Mouse (Mus musculus) limb, embryonic 14.5 days (tissue): ENCODE results near the gene Plekho2. TPM values are rescaled to one million over a fixed set of nuclear protein-coding genes. Genes with fewer than 3 reads are reported as not detected.

Experiments
- ATAC-seq: fragments of 200-750 bp; cut with Nextera tagmentation; 2 replicates; pipeline ENCODE4 v1.8.0; 2017; ENCODE audit warnings: low read depth, moderate number of reproducible peaks, moderate TSS enrichment; ENCODE audit not compliant: low FRiP score
- DNase-seq: peaks from one replicate; pipeline ENCODE4 v3.0.0-alpha.2; 2015; ENCODE audit warnings: low spot score
- H3K27ac ChIP-seq: fragments of 300-500 bp; sonication (generic); replicated peaks from 2 replicates; pipeline ENCODE4 v1.5.1; 2014; ENCODE audit warnings: low read depth, mild to moderate bottlenecking, low read length, moderate library complexity, mixed read lengths
- H3K27me3 ChIP-seq: fragments of 300-500 bp; sonication (generic); 2 replicates; pipeline ENCODE4 v1.6.1; 2014; ENCODE audit warnings: low read length, mixed read lengths; ENCODE audit not compliant: control insufficient read depth, insufficient read depth
- H3K36me3 ChIP-seq: fragments of 300-500 bp; sonication (generic); 2 replicates; pipeline ENCODE4 v1.6.1; 2014; ENCODE audit warnings: mild to moderate bottlenecking, low read length, moderate library complexity, mixed read lengths; ENCODE audit not compliant: control insufficient read depth, insufficient read depth
- H3K4me1 ChIP-seq: fragments of 300-500 bp; sonication (generic); 2 replicates; pipeline ENCODE4 v1.6.1; 2014; ENCODE audit warnings: antibody characterized with exemption, low read length, mixed read lengths; ENCODE audit not compliant: control insufficient read depth, insufficient read depth
- H3K4me2 ChIP-seq: fragments of 300-500 bp; sonication (generic); replicated peaks from 2 replicates; pipeline ENCODE4 v1.6.1; 2014; ENCODE audit warnings: low read depth, mild to moderate bottlenecking, low read length, moderate library complexity; ENCODE audit not compliant: severe bottlenecking
- H3K4me3 ChIP-seq: fragments of 300-500 bp; sonication (generic); replicated peaks from 2 replicates; pipeline ENCODE4 v1.5.1; 2014; ENCODE audit warnings: low read length
- H3K9ac ChIP-seq: fragments of 300-500 bp; sonication (generic); 2 replicates; pipeline ENCODE4 v1.6.1; 2014; ENCODE audit warnings: mild to moderate bottlenecking, low read depth, low read length, moderate library complexity; ENCODE audit not compliant: severe bottlenecking
- H3K9me3 ChIP-seq: fragments of 300-500 bp; sonication (generic); 2 replicates; pipeline ENCODE4 v1.6.1; 2016; ENCODE audit warnings: low read length; ENCODE audit not compliant: control insufficient read depth
- POLR2A ChIP-seq: fragments of 200-500 bp; IDR thresholded peaks from 2 replicates; pipeline ENCODE4 v1.8.0; 2012; ENCODE audit warnings: inconsistent platforms, mild to moderate bottlenecking, moderate library complexity, borderline replicate concordance; ENCODE audit not compliant: insufficient read depth, insufficient read length; ENCODE audit errors: extremely low read depth
- WGBS: fragments of 180-500 bp; shearing (Covaris S2); extraction: QIAGEN DNeasy Blood & Tissue Kit; methylation state at CpG from one replicate; pipeline ENCODE4 v1.1.7; 2014; 5-methylcytosine and 5-hydroxymethylcytosine counted together
- polyA plus RNA-seq, 2 experiments: library from polyadenylated mRNA; depleted of rRNA in 1 of 2; stranded (reverse) in 1 of 2; unstranded in 1 of 2; fragments of >200 nt; fragmentation: Nextera tagmentation in 1 of 2; extraction: Ambion mirVana in 1 of 2; gene quantifications; 2 replicates each; pipeline versions ENCODE4 v1.2.1 to v1.2.3; 2012 to 2014

The Plekho2 gene
- polyA plus RNA-seq, 2 experiments: 14.2 to 14.7 TPM

GRCm38 (mm10) chr9:65547111-65547510, 32.7 kb downstream of the Plekho2 start:
- DNase-seq (no peak), ATAC-seq (no peak)
- WGBS: 81% methylated on average over 5 of the region's 5 CpGs
- peaks cover 29% of the 10 kb centered on the region for H3K4me1 ChIP-seq
- H3K4me3 ChIP-seq: no peak overlapping the region
- no peak overlapping the region for H3K27ac ChIP-seq
- no peaks in the 10 kb centered on the region for H3K36me3 ChIP-seq
- H3K9me3 ChIP-seq: no peaks in the 10 kb centered on the region
- no peak overlapping the region for H3K4me2 ChIP-seq
- no peaks in the 10 kb centered on the region for H3K27me3 ChIP-seq
- TF ChIP-seq POLR2A: no peak
- H3K9ac ChIP-seq: no peak overlapping the region

GRCm38 (mm10) chr9:65546413-65546695, 33.5 kb downstream of the Plekho2 start:
- no peak overlapping the region for H3K9ac ChIP-seq
- no peaks in the 10 kb centered on the region for H3K36me3 ChIP-seq
- peaks cover 28% of the 10 kb centered on the region for H3K4me1 ChIP-seq
- H3K4me3 ChIP-seq: no peak overlapping the region
- H3K9me3 ChIP-seq: no peaks in the 10 kb centered on the region
- H3K4me2 ChIP-seq: no peak overlapping the region
- ATAC-seq: no peak
- no peak for TF ChIP-seq POLR2A
- no peak for DNase-seq
- H3K27me3 ChIP-seq: no peaks in the 10 kb centered on the region
- H3K27ac ChIP-seq: no peak overlapping the region
- WGBS: 74% methylated on average over 4 of the region's 4 CpGs

- peak overlapping the region; percentile 38; the same call in 1 of the 2 replicates for H3K27ac ChIP-seq
- 72% methylated on average over 10 of the region's 10 CpGs for WGBS
- no peak for TF ChIP-seq POLR2A
- H3K27me3 ChIP-seq: no peaks in the 10 kb centered on the region
- H3K4me2 ChIP-seq: no peak overlapping the region
- H3K36me3 ChIP-seq: no peaks in the 10 kb centered on the region
- H3K4me3 ChIP-seq: no peak overlapping the region
- H3K9ac ChIP-seq: no peak overlapping the region
- DNase-seq (no peak), ATAC-seq (no peak)
- H3K9me3 ChIP-seq: no peaks in the 10 kb centered on the region
- H3K4me1 ChIP-seq: peaks cover 25% of the 10 kb centered on the region
These were observed 34.0 kb downstream of the Plekho2 start for GRCm38 (mm10) chr9:65545635-65546412.

GRCm38 (mm10) chr9:65542111-65542524, 37.7 kb downstream of the Plekho2 start:
- Histone ChIP-seq H3K9ac (no peak overlapping the region), H3K4me3 (no peak overlapping the region), H3K9me3 (no peaks in the 10 kb centered on the region), H3K36me3 (no peaks in the 10 kb centered on the region), H3K27me3 (no peaks in the 10 kb centered on the region), H3K27ac (no peak overlapping the region), H3K4me2 (no peak overlapping the region), H3K4me1 (peaks cover 12% of the 10 kb centered on the region)
- ATAC-seq (no peak), DNase-seq (no peak)
- no peak for TF ChIP-seq POLR2A
- 80% methylated on average over 7 of the region's 7 CpGs for WGBS

GRCm38 (mm10) chr9:65541126-65542068, 38.4 kb downstream of the Plekho2 start:
- H3K9me3 ChIP-seq: no peaks in the 10 kb centered on the region
- H3K27me3 ChIP-seq: no peaks in the 10 kb centered on the region
- no peak overlapping the region for H3K9ac ChIP-seq
- WGBS: 53% methylated on average over 13 of the region's 13 CpGs
- no peak overlapping the region for H3K4me3 ChIP-seq
- TF ChIP-seq POLR2A: no peak
- no peak overlapping the region for H3K27ac ChIP-seq
- H3K36me3 ChIP-seq: no peaks in the 10 kb centered on the region
- H3K4me1 ChIP-seq: peaks cover 12% of the 10 kb centered on the region
- ATAC-seq (0 out of 2 replicates have a peak, but pooled peaks have one; percentile 12), DNase-seq (peak; percentile 45)
- H3K4me2 ChIP-seq: no peak overlapping the region
